Mouse (Mus musculus): ENCODE measurements around the gene Slc38a6.

DNA sequence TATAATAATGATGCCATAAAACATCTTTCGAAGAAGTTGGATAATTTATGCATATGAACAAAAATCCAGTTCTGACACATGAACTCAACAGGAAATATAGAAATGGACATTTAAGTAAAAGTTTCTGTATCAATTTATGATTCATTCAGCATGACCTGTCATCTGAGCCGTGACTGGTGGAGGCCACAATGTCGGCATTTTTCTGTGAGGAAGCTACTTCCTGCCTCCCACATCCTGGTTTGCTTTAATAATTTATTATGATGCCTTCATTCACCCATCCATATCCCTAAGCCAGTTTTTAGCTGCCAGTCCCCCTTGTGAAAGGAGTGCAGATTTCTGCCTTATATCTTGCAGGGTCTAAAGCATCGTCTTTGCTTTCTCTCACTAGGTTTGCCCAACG lies 91.4 kb downstream of the Slc38a6 start:
- no peak for TF ChIP-seq ZNF384 (IDR thresholded peaks at IDR 0.05; ENCODE audit: low read depth, low read length)
- no peak for TF ChIP-seq ZC3H11A (IDR thresholded peaks at IDR 0.05; ENCODE audit: borderline replicate concordance, low read depth, low read length)
- no peak for TF ChIP-seq MAFK (IDR thresholded peaks at IDR 0.05; ENCODE audit: insufficient read depth, low read depth, low read length)
- no peak for TF ChIP-seq HCFC1 (IDR thresholded peaks at IDR 0.05; ENCODE audit: borderline replicate concordance, insufficient read depth, low read length)

Measured in ES-E14 (cell line).